Mouse (Mus musculus) cerebellum, adult 2 months (tissue): Measurements from ENCODE around the gene Svopl. TPM values are rescaled to one million over a fixed set of nuclear protein-coding genes. Genes with fewer than 3 reads are reported as not detected.

Experiments used
- DNase-seq, 2 experiments: peaks; one replicate each; pipeline ENCODE4 v3.0.0; 2021
- H3K27ac ChIP-seq: fragments of 200-500 bp; 2 replicates; pipeline ENCODE4 v1.5.1; 2012; ENCODE audit warnings: low read length, control low read depth, inconsistent platforms; ENCODE audit not compliant: insufficient read depth
- H3K27me3 ChIP-seq: fragments of 200-500 bp; 2 replicates; pipeline ENCODE4 v1.6.1; 2012; ENCODE audit warnings: inconsistent platforms, mild to moderate bottlenecking, low read length, moderate library complexity; ENCODE audit not compliant: control insufficient read depth, insufficient read depth
- H3K4me1 ChIP-seq: fragments of 200-500 bp; 2 replicates; pipeline ENCODE4 v1.6.1; 2011; ENCODE audit warnings: low read length; ENCODE audit not compliant: control insufficient read depth, insufficient read depth
- H3K4me3 ChIP-seq: fragments of 200-500 bp; replicated peaks from 2 replicates; pipeline ENCODE3; 2011; ENCODE audit warnings: mild to moderate bottlenecking, low read depth, low read length, control low read depth; ENCODE audit not compliant: insufficient read depth
- CTCF ChIP-seq: fragments of 200-500 bp; IDR thresholded peaks from 2 replicates; pipeline ENCODE4 v1.5.1; 2011; ENCODE audit warnings: low read depth, mild to moderate bottlenecking, control low read depth, low read length, moderate library complexity, borderline replicate concordance; ENCODE audit not compliant: insufficient read depth
- POLR2A ChIP-seq: fragments of 200-500 bp; IDR thresholded peaks from 2 replicates; pipeline ENCODE4 v1.6.1; 2011; ENCODE audit warnings: low read length, control low read depth, borderline replicate concordance; ENCODE audit not compliant: insufficient read depth
- WGBS: fragments of 180-500 bp; shearing (Covaris S2); methylation state at CpG from one replicate; pipeline ENCODE4 v1.1.7; 2018; 5-methylcytosine and 5-hydroxymethylcytosine counted together
- polyA plus RNA-seq: library from polyadenylated mRNA; depleted of rRNA; stranded (reverse); fragments of >200 nt; gene quantifications from 2 replicates; pipeline ENCODE4 v1.2.3, GENCODE M21; 2012; rRNA removed

The Svopl gene
- polyA plus RNA-seq, 1 experiment = 0.11 TPM

DNA sequence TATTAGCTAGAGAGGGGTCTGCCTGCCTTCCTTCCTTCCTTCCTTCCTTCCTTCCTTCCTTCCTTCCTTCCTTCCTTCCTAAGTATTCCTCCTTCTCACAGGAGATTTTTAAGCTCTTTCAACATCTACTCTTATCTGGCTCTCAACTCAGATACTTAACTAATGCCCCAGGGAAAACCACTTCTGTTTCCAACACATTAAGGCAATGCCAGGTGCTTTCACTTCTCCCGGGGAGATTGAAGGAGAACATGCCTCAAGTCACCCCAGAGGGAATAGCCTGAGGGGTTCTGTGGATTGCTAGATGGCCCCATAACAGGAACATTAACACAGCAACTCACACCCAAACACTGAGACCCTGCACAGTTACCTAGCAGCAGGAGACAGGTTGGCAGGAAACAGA, 19.0 kb downstream of the Svopl start:
- H3K4me1 ChIP-seq = no peaks in the 10 kb centered on the region
- H3K27me3 ChIP-seq = no peaks in the 10 kb centered on the region
- H3K27ac ChIP-seq = no peak overlapping the region
- 41% methylated on average over 1 of the region's 1 CpGs for WGBS
- no peak overlapping the region for H3K4me3 ChIP-seq
- no peak for DNase-seq
- TF ChIP-seq CTCF (no peak), POLR2A (no peak)

DNA sequence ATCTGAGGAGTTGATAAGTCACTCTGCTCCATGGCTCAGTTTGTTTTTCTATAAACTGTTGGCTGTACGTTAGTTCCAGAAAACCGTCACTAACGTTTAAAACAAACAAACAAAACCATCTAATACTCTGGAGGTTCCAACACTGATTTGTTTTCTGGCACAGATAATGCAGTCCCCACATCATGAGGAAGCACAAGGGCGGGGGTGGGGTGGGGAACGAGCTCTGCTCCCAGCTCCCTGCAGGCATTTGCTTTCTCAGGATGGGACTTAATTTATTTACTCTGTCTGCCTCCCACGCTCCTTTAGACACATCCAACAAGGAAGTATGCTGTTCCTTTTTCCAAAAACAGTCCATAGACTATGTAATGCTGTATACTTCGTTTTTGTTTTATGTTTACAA, 23.5 kb downstream of the Svopl start:
- no peak for DNase-seq
- H3K27me3 ChIP-seq = no peaks in the 10 kb centered on the region
- WGBS = 39% methylated on average over 7 of the region's 7 CpGs
- H3K27ac ChIP-seq = no peak overlapping the region
- TF ChIP-seq POLR2A (no peak), CTCF (no peak)
- no peak overlapping the region for H3K4me3 ChIP-seq
- H3K4me1 ChIP-seq = no peaks in the 10 kb centered on the region

DNA sequence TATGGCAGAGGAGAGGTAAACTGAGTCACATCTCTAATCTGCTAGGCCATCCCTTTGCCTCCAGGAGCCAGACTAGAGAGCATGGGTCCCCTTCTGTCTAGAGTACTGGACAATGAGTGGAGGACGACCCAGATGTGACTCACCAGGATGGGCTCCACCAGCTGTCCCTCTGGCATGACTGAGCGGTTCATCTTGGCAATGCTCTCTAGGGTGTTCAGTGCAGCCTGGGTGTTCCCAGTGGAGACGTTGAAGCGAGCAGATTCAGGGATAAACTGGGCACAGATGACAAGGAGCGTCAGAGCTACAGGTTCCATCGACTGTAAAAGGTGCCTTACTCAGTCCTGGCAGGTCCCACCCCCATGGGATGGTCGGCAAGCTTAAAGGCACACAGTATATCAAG, 25.4 kb downstream of the Svopl start:
- Histone ChIP-seq H3K27ac (no peak overlapping the region), H3K4me3 (no peak overlapping the region), H3K27me3 (no peaks in the 10 kb centered on the region), H3K4me1 (no peaks in the 10 kb centered on the region)
- no peak for TF ChIP-seq CTCF
- no peak for TF ChIP-seq POLR2A
- WGBS = 31% methylated on average over 7 of the region's 7 CpGs
- DNase-seq = no peak

DNA sequence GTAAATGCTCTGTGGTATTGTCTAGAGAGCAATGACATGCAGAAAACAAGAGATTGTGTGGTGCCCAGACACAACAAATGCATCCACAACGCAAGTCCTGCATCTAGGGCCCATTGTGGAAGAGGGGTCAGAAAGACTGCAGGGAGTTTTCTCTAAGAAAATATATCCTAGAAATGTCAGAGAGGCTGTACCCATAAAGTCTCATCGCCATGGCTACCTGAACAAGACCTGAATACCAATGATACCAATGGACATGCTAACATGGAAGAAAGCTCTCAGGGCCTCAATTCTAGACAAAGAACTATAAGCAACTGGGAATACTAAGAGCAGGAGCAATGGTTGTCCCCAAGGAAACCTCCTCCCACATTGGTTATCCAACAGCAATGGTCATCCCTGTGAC, 34.0 kb downstream of the Svopl start:
- no peaks in the 10 kb centered on the region for H3K4me1 ChIP-seq
- 76% methylated on average over 2 of the region's 2 CpGs for WGBS
- H3K4me3 ChIP-seq = no peak overlapping the region
- no peaks in the 10 kb centered on the region for H3K27me3 ChIP-seq
- DNase-seq = no peak
- H3K27ac ChIP-seq = no peak overlapping the region
- TF ChIP-seq CTCF (no peak), POLR2A (no peak)

DNA sequence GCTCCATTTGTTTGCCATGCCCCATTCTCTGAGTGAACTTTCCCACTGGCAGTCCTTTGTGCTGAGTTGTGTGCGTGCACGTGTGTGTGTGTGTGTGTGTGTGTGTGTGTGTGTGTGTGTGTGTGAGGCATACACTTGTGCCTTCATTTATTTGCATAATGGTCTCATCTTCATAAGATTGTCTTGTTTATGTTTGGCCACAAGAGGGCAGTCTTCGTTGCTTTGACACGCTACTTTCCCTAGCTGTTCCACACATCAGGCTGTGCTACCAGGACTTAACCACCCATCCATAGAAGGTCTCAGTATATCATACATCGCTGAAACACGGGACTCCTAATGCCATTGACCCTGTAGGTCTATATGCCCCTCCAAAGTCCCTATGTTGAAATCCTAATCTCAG, 39.3 kb downstream of the Svopl start:
- Histone ChIP-seq H3K4me1 (no peaks in the 10 kb centered on the region), H3K4me3 (no peak overlapping the region), H3K27me3 (no peaks in the 10 kb centered on the region), H3K27ac (no peak overlapping the region)
- TF ChIP-seq CTCF (peak; percentile 73), POLR2A (no peak)
- WGBS = 7% methylated on average over 6 of the region's 6 CpGs
- DNase-seq = peak; percentile 22 to 46

DNA sequence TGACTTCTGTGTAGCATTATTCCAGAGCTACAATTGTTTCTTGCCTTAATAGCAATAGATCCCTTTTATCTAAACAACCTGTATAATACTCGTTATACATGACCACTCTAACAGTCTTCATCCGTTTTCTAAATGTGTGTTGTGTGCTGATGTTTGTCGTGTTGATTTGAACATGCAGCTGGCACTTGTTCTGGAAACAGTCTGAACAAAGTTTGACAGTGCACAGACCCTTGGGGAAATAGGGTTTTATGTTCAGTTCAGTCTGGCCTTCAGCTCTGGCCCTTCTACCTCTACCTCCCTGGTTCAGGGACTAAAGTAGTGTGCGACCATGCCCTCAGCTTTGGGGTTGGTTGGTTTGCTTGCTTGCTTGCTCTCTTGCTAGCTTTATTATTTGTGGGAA, 79.4 kb downstream of the Svopl start:
- no peak overlapping the region for H3K4me3 ChIP-seq
- H3K4me1 ChIP-seq = no peaks in the 10 kb centered on the region
- H3K27ac ChIP-seq = no peak overlapping the region
- no peaks in the 10 kb centered on the region for H3K27me3 ChIP-seq
- DNase-seq = no peak
- TF ChIP-seq POLR2A (no peak), CTCF (no peak)
- 96% methylated on average over 4 of the region's 4 CpGs for WGBS

DNA sequence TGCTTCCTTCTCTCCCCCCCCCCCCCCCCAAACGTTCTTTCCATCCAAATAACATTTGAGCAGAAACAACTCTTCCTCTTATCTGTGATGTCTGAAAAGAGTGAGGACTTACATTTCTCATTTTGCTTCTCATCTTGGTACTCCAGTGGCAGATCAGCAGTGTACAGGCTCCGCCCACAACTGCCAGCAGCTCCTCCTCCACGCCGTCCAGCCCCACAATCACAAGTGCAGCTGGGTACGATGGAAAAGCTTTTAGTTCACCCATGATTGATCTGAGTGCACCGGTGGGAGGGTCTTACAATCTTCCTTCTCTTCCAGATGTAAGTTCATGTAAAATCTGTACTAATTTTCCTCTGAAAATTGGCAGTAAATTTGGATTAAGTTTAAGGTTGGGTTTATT, 95.5 kb downstream of the Svopl start:
- Histone ChIP-seq H3K4me3 (no peak overlapping the region), H3K27ac (no peak overlapping the region), H3K4me1 (no peaks in the 10 kb centered on the region), H3K27me3 (no peaks in the 10 kb centered on the region)
- no peak for DNase-seq
- WGBS = 88% methylated on average over 6 of the region's 6 CpGs
- no peak for TF ChIP-seq POLR2A
- TF ChIP-seq CTCF = no peak

DNA sequence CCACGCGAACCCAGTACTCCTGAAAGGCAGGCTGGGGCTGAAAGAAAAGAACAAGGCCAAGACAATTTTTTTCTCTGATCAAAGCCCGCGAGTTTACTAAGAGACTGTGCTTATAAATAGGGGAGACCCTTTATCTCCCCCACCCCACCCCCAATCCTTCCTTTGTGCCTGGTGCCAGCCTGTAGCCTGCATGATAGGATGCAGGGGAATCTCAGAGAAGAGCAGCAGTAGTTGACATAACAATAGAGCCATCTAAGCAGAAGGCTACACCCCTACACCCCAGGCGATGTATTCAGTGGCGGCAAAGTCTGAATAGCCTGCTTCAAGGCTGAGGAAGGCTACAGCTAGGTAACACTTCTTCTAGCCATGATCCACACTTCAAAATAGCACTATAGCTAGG, 110.3 kb downstream of the Svopl start:
- WGBS = 58% methylated on average over 6 of the region's 6 CpGs
- Histone ChIP-seq H3K4me1 (no peaks in the 10 kb centered on the region), H3K27ac (no peak overlapping the region), H3K4me3 (no peak overlapping the region), H3K27me3 (no peaks in the 10 kb centered on the region)
- TF ChIP-seq CTCF (no peak), POLR2A (no peak)
- DNase-seq = no peak

Other genes with a start within 250 kb of the Svopl start
- 19.2 and 20.2 TPM in 2 replicates for gene Trim24, start 176.2 kb downstream of the Svopl start, polyA plus RNA-seq
- gene Tmem213, start 62.3 kb upstream of the Svopl start, polyA plus RNA-seq = not detected in 2 replicates
- gene Atp6v0a4, start 77.6 kb upstream of the Svopl start, polyA plus RNA-seq = 0.19 and 0.25 TPM in 2 replicates
- gene D630045J12Rik, start 207.0 kb upstream of the Svopl start, polyA plus RNA-seq = 15.9 TPM in 2 replicates